Comparison of ENCODE assay signal across 8 mouse cellular contexts in genomic region chr7:70624031-70624726, GRCm38 (mm10).
DNase-seq lines count a peak whose midpoint lies in the region; ATAC-seq and TF ChIP-seq lines count a peak whose summit lies in the region.

No protein-coding gene starts in this region.

- no peak for TF ChIP-seq POLR2A in testis, adult 2 months (IDR thresholded peaks at IDR 0.05; ENCODE audit: control insufficient read depth, low read depth, low read length)

- 8% methylated on average over 16 of the region's 16 CpGs for WGBS in embryonic facial prominence, embryonic 14.5 days
- 12% methylated on average over 16 of the region's 16 CpGs for WGBS in heart, embryonic 16.5 days

- DNase-seq in ES-E14 (ENCODE audit: low read depth, low spot score), result peak; percentile 26
- DNase-seq in embryonic facial prominence, embryonic 14.5 days (ENCODE audit: low spot score), result peak; percentile 90
- peak; percentile 82 for DNase-seq in kidney, postnatal 10 days
- DNase-seq in lung, postnatal 14 days, result peak; percentile 19
- no peak for DNase-seq in layer of hippocampus, adult 11-12 months (ENCODE audit: low spot score)
- DNase-seq in left cerebral cortex, postnatal 36 days (ENCODE audit: low spot score in 2 of 2), result no peak

- peak overlapping the region; percentile 14 to 29; a peak in 2 of 4 replicates for H3K4me3 ChIP-seq in ES-E14 (ENCODE audit: insufficient read depth in 1 of 2, low read depth in 1 of 2, low read length in 2 of 2, poor library complexity in 1 of 2, severe bottlenecking in 1 of 2)
- H3K4me3 ChIP-seq in embryonic facial prominence, embryonic 14.5 days (ENCODE audit: low read depth, low read length), result no peak overlapping the region
- H3K4me3 ChIP-seq in heart, embryonic 16.5 days (ENCODE audit: low read length), result peak overlapping the region; percentile 46
- H3K4me3 ChIP-seq in testis, adult 2 months (ENCODE audit: control insufficient read depth, low read depth, low read length), result no peak overlapping the region

- ATAC-seq in embryonic facial prominence, embryonic 14.5 days (ENCODE audit: low read depth), result peak; percentile 82; the same call in 1 of the 2 replicates
- ATAC-seq in heart, embryonic 16.5 days (replicated peaks; ENCODE audit: extremely low read depth, insufficient read depth, low FRiP score), result peak; percentile 24; the same call in 1 of the 2 replicates

- no peak overlapping the region; the same call in 1 of the 2 replicates for H3K9ac ChIP-seq in ES-E14 (ENCODE audit: insufficient read depth, low read depth, low read length, poor library complexity, severe bottlenecking)
- H3K9ac ChIP-seq in embryonic facial prominence, embryonic 14.5 days (ENCODE audit: low read depth, low read length), result 0 out of 2 replicates have a peak overlapping the region, but pooled peaks have one; percentile 9
- 0 out of 2 replicates have a peak overlapping the region, but pooled peaks have one; percentile 34 for H3K9ac ChIP-seq in heart, embryonic 16.5 days (ENCODE audit: low read length)

- intact Hi-C loops in left cerebral cortex, postnatal 36 days (cut with DNase I), result no loop called here

- H3K9me3 ChIP-seq in ES-E14 (ENCODE audit: control insufficient read depth, insufficient read depth, low read depth, low read length), result no peaks in the 10 kb centered on the region
- no peaks in the 10 kb centered on the region for H3K9me3 ChIP-seq in embryonic facial prominence, embryonic 14.5 days (ENCODE audit: control insufficient read depth, low read length)
- H3K9me3 ChIP-seq in heart, embryonic 16.5 days (replicated peaks; ENCODE audit: control insufficient read depth, low read length), result no peaks in the 10 kb centered on the region

- H3K27me3 ChIP-seq in embryonic facial prominence, embryonic 14.5 days (replicated peaks; ENCODE audit: control insufficient read depth, insufficient read depth, low read length), result 0 out of 2 replicates have a peak, but pooled peaks cover 3% of the 10 kb centered on the region
- H3K27me3 ChIP-seq in heart, embryonic 16.5 days (ENCODE audit: control insufficient read depth, insufficient read depth, low read length), result peaks cover 6% of the 10 kb centered on the region
- no peaks in the 10 kb centered on the region for H3K27me3 ChIP-seq in testis, adult 2 months (ENCODE audit: control insufficient read depth, insufficient read depth, low read length)

- H3K4me2 ChIP-seq in embryonic facial prominence, embryonic 14.5 days (ENCODE audit: low read depth, low read length), result peak overlapping the region; percentile 49
- H3K4me2 ChIP-seq in heart, embryonic 16.5 days (ENCODE audit: low read depth, low read length), result peak overlapping the region; percentile 76

- H3K27ac ChIP-seq in ES-E14 (ENCODE audit: insufficient read depth, low read depth, low read length, poor library complexity, severe bottlenecking), result no peak overlapping the region
- peak overlapping the region; percentile 11; the same call in 1 of the 2 replicates for H3K27ac ChIP-seq in embryonic facial prominence, embryonic 14.5 days (replicated peaks; ENCODE audit: low read depth, low read length)
- peak overlapping the region; percentile 78 for H3K27ac ChIP-seq in heart, embryonic 16.5 days (ENCODE audit: low read length)
- peak overlapping the region; percentile 36; the same call in 1 of the 2 replicates for H3K27ac ChIP-seq in testis, adult 2 months (ENCODE audit: control insufficient read depth, insufficient read depth, low read depth, low read length)

- H3K4me1 ChIP-seq in ES-E14 (ENCODE audit: control insufficient read depth in 2 of 2, insufficient read depth in 2 of 2, low read length in 2 of 2, poor library complexity in 1 of 2), result peaks cover 4 to 17% of the 10 kb centered on the region in 2 experiments; a peak in 3 of 4 replicates
- peaks cover 26% of the 10 kb centered on the region for H3K4me1 ChIP-seq in embryonic facial prominence, embryonic 14.5 days (ENCODE audit: control insufficient read depth, insufficient read depth, low read length)
- H3K4me1 ChIP-seq in heart, embryonic 16.5 days (ENCODE audit: control insufficient read depth, insufficient read depth, low read length), result peaks cover 23% of the 10 kb centered on the region
- H3K4me1 ChIP-seq in testis, adult 2 months (ENCODE audit: control insufficient read depth, insufficient read depth, low read length), result peaks cover 16% of the 10 kb centered on the region

- no peaks in the 10 kb centered on the region for H3K36me3 ChIP-seq in ES-E14 (ENCODE audit: control insufficient read depth, insufficient read depth, low read length, poor library complexity, severe bottlenecking)
- no peaks in the 10 kb centered on the region for H3K36me3 ChIP-seq in embryonic facial prominence, embryonic 14.5 days (ENCODE audit: control insufficient read depth, insufficient read depth, low read length)
- H3K36me3 ChIP-seq in heart, embryonic 16.5 days (ENCODE audit: control insufficient read depth, insufficient read depth), result no peaks in the 10 kb centered on the region
- H3K36me3 ChIP-seq in testis, adult 2 months (ENCODE audit: control insufficient read depth, insufficient read depth, low read length), result no peaks in the 10 kb centered on the region

- no peak for TF ChIP-seq CTCF in testis, adult 2 months (IDR thresholded peaks at IDR 0.05; ENCODE audit: control insufficient read depth, insufficient read depth, insufficient replicate concordance, low read depth, low read length)

- in situ Hi-C loops in ES-E14 (cut with MboI; ENCODE audit: low sequenced_read_pairs in 2 of 2, unreplicated experiment in 2 of 2), result no loop called here

TF ChIP-seq in ES-E14, 5 proteins besides CTCF, POLR2A, EP300 and RAD21:
- no peak for TF ChIP-seq MAFK (IDR thresholded peaks at IDR 0.05; ENCODE audit: insufficient read depth, low read depth, low read length)
- TF ChIP-seq ZC3H11A (IDR thresholded peaks at IDR 0.05; ENCODE audit: borderline replicate concordance, low read depth, low read length), result no peak
- no peak for TF ChIP-seq HCFC1 (IDR thresholded peaks at IDR 0.05; ENCODE audit: borderline replicate concordance, insufficient read depth, low read length)
- TF ChIP-seq ZNF384 (IDR thresholded peaks at IDR 0.05; ENCODE audit: low read depth, low read length), result no peak
- no peak for TF ChIP-seq CHD2 (IDR thresholded peaks at IDR 0.05; ENCODE audit: low read depth, low read length)

Comparison
In these comparisons a context has a peak if more than half of its experiments do, and no peak if none do; other contexts are left out.
1. DNase-seq: peak in ES-E14 (single experiment), embryonic facial prominence, embryonic 14.5 days (single experiment), kidney, postnatal 10 days (single experiment) and lung, postnatal 14 days (single experiment); none in layer of hippocampus, adult 11-12 months (single experiment) and left cerebral cortex, postnatal 36 days (0 of 2).
2. H3K4me3 ChIP-seq: peak in ES-E14 (2 of 2) and heart, embryonic 16.5 days (single experiment); none in embryonic facial prominence, embryonic 14.5 days (single experiment) and testis, adult 2 months (single experiment).